Mouse (Mus musculus) CD4-positive, CD25-positive, alpha-beta regulatory T cell, adult 9 weeks (primary cell): Measurements from ENCODE around the gene Pdk3. TPM values are rescaled to one million over a fixed set of nuclear protein-coding genes. Genes with fewer than 3 reads are reported as not detected.

ENCODE experiments used
- polyA plus RNA-seq: library from polyadenylated mRNA; unstranded; fragments of 100-300 nt; shearing (Covaris generic); gene quantifications from one replicate; pipeline ENCODE4 v1.2.1, GENCODE M21; 2017

The Pdk3 gene
- polyA plus RNA-seq, result 18.3 TPM

DNA sequence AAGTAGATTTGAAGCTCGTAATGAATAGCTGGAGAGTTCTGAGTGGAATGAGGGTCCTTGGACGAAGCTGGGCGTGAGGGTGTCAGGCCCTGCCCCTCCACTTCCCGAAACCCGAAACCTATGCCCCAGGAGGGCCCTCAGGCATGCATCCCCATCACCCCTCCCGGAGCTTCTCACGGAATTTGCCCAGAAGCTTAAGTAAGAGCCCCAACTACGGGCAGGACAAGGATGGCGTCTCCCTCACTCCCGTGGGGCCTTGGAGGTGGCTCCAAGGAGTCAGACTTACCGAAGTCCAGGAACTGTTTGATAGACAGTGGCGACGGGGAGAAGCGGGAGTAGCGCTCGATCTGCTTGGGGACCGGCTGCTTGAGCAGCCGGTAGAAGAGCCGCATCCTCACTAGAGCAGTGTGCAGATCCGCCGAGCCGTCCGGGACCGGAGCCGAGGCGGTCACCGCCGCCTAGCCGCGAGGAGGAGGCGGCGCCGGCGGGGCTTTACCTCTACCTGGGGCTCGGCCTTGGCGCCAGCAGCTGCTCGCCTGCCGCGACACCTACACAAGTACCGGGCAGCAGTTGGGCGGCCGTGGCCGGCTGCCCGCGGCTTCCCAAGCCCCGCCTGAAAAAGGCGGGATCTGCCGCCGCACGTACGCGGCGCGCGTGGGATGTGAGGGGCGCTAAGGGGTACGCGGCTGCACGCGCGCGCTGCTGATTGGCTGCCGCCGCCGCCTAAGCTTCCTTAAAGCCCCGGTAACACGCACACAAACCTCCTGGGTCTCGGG, at the start of gene Pdk3:
Pdk3 (minus strand) TSS at position 641 of the 776 bp plus-strand sequence.

Other genes starting within 250 kb of the Pdk3 start
- 9.9 TPM for gene Pola1, start 200.0 kb downstream of the Pdk3 start, polyA plus RNA-seq
- gene Pcyt1b, start 177.3 kb downstream of the Pdk3 start, polyA plus RNA-seq, result 2.5 TPM
- not detected for gene AU015836, start 136.5 kb upstream of the Pdk3 start, polyA plus RNA-seq